Mouse (Mus musculus): ENCODE results near the gene Chchd6.

DNA sequence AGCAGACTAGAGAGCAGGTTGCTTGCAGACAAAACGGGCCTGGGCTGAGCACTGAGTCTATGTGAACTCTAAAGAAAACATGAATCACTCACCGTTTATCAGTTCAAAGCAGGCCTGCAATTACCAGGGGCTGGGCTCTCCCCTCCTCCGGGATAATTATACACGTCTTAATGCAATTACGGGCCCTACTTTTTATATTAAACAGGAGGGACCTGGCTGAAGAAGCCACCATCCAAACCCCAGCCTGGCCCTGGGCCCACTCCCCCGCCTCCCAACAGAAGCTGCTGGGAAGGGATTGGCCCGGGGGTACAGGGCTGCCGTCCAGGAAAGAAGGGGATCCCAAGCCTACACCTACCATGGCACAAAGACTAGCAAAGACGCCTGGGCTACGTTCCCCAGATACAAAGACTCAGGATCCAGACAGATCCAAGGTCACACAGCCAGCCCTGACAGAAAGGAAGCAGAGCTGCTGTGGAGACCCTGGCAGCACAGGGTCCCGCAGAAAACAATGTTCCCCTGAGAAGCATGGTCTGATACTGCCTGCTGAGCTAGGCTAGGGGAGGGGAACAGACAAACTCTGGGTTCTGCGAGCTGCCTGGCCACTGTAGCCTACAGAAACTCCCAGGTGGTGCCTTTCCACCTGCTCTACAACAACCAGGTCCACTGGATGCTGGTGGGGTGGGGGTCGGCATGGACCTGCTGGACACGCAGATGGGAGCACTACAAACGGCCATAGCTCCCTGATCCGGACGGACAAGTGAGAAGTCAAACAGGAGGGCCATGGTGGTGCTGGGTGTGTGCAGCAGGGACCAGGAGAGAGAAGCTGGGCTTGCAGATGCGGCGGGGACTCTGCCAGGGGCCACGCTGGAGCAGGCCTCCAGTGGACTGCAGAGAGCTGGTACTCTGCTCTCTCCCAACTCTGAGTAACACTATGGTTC, 235.4 kb downstream of the Chchd6 start:
- TF ChIP-seq CTCF (IDR thresholded peaks at IDR 0.05; ENCODE audit: extremely low read depth, insufficient read length, insufficient replicate concordance, low read depth, low read length) (no peak), POLR2A (IDR thresholded peaks at IDR 0.05; ENCODE audit: low read depth, low read length) (no peak)
